Mouse (Mus musculus) liver, embryonic 14.5 days (tissue): Measurements from ENCODE around the gene Zfp652.

ENCODE experiments used
- CTCF ChIP-seq: IDR thresholded peaks from 2 replicates; pipeline ENCODE4 v1.5.1; 2016; ENCODE audit warnings: antibody characterized with exemption, low read depth, control low read depth
- EP300 ChIP-seq: IDR thresholded peaks from 2 replicates; pipeline ENCODE4 v1.6.1; 2016; ENCODE audit warnings: antibody characterized with exemption, low read depth

DNA sequence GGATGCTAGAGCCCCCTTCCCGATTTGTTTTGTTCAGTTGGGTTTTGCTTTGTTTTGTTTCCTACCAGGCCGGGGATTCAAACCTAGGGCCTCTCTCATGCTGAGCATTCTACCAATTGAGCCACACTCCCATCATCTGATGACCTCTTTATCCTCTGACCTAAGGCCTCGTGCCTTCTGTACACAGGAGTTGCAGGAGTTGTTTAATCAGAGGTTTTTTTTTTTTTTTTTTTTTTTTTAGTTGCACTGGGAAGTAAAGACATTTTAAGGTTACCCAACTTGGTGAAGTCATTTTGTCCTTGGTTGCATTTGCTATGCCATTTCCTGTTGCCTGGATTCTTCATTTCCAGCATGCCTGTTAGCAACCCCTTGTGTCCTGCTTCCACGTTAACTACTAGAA lies 157.0 kb downstream of the Zfp652 start:
- TF ChIP-seq CTCF = no peak
- TF ChIP-seq EP300 = no peak
